Mouse (Mus musculus) midbrain, embryonic 11.5 days (tissue): ENCODE results near the gene Pfkfb1. TPM values are rescaled to one million over a fixed set of nuclear protein-coding genes. Genes with fewer than 3 reads are reported as not detected.

Experiments
- ATAC-seq: fragments of 200-750 bp; cut with Nextera tagmentation; 2 replicates; pipeline ENCODE4 v1.8.0; 2017; ENCODE audit warnings: moderate TSS enrichment, moderate library complexity; ENCODE audit not compliant: low FRiP score
- DNase-seq: peaks from one replicate; pipeline ENCODE4 v3.0.0; 2015; ENCODE audit warnings: low spot score; ENCODE audit errors: missing footprints
- H3K27ac ChIP-seq: fragments of 300-500 bp; sonication (generic); 2 replicates; pipeline ENCODE4 v1.5.1; 2014; ENCODE audit warnings: low read depth, low read length
- H3K27me3 ChIP-seq: fragments of 300-500 bp; sonication (generic); 2 replicates; pipeline ENCODE4 v1.6.1; 2014; ENCODE audit warnings: mild to moderate bottlenecking, low read length, moderate library complexity, mixed read lengths; ENCODE audit not compliant: control insufficient read depth, insufficient read depth
- H3K36me3 ChIP-seq: fragments of 300-500 bp; sonication (generic); 2 replicates; pipeline ENCODE4 v1.6.1; 2014; ENCODE audit warnings: mild to moderate bottlenecking, low read length, moderate library complexity, mixed read lengths; ENCODE audit not compliant: control insufficient read depth, insufficient read depth
- H3K4me1 ChIP-seq: fragments of 300-500 bp; sonication (generic); 2 replicates; pipeline ENCODE4 v1.6.1; 2014; ENCODE audit warnings: low read length; ENCODE audit not compliant: control insufficient read depth, insufficient read depth
- H3K4me2 ChIP-seq: fragments of 300-500 bp; sonication (generic); 2 replicates; pipeline ENCODE4 v1.6.1; 2014; ENCODE audit warnings: mild to moderate bottlenecking, moderate library complexity
- H3K4me3 ChIP-seq: fragments of 300-500 bp; sonication (generic); 2 replicates; pipeline ENCODE4 v1.5.1; 2014; ENCODE audit warnings: low read depth, low read length
- H3K9ac ChIP-seq: fragments of 300-500 bp; sonication (generic); 2 replicates; pipeline ENCODE4 v1.6.1; 2014; ENCODE audit warnings: low read length
- H3K9me3 ChIP-seq: fragments of 300-500 bp; sonication (generic); 2 replicates; pipeline ENCODE4 v1.6.1; 2016; ENCODE audit warnings: low read length; ENCODE audit not compliant: control insufficient read depth
- whole genome bisulfite sequencing: fragments of 180-500 bp; shearing (Covaris S2); extraction: QIAGEN DNeasy Blood & Tissue Kit; methylation state at CpG from one replicate; pipeline ENCODE4 v1.1.7; 2014; 5-methylcytosine and 5-hydroxymethylcytosine counted together
- polyA plus RNA-seq: library from polyadenylated mRNA; unstranded; fragments of >200 nt; fragmentation: Nextera tagmentation; extraction: Ambion mirVana; gene quantifications from 2 replicates; pipeline ENCODE4 v1.2.1, GENCODE M21; 2014

Pfkfb1 gene
- polyA plus RNA-seq, result 6.4 and 6.6 TPM in 2 replicates

- H3K9ac ChIP-seq, result peak within 1 kb of the TSS; percentile 56
- peak within 1 kb of the TSS; percentile 45 for H3K4me3 ChIP-seq
- no peaks in the 10 kb centered on the region for H3K4me1 ChIP-seq
These were observed at the start of gene Pfkfb1 for GRCm38 (mm10) chrX:150588023-150588764. Gene Pfkfb1, plus strand, starts transcription at chrX:150588229.

GRCm38 (mm10) chrX:150540111-150540510 lies 47.9 kb upstream of the Pfkfb1 start:
- 90% methylated on average over 2 of the region's 2 CpGs for WGBS
- no peak overlapping the region for H3K9ac ChIP-seq
- H3K4me3 ChIP-seq, result no peak overlapping the region
- no peaks in the 10 kb centered on the region for H3K9me3 ChIP-seq
- no peaks in the 10 kb centered on the region for H3K27me3 ChIP-seq
- no peaks in the 10 kb centered on the region for H3K36me3 ChIP-seq
- H3K4me2 ChIP-seq, result no peak overlapping the region
- no peak for ATAC-seq
- no peak for DNase-seq
- H3K4me1 ChIP-seq, result no peaks in the 10 kb centered on the region
- H3K27ac ChIP-seq, result no peak overlapping the region

More at GRCm38 (mm10) chrX:150588023-150588764, at the start of gene Pfkfb1:
- peak; percentile 92 for DNase-seq
- H3K27me3 ChIP-seq, result no peaks in the 10 kb centered on the region
- ATAC-seq, result peak; percentile 93
- H3K4me2 ChIP-seq, result peak within 1 kb of the TSS; percentile 48
- 17% methylated on average over 35 of the region's 35 CpGs for WGBS
- H3K9me3 ChIP-seq, result no peaks in the 10 kb centered on the region
- peak within 1 kb of the TSS; percentile 54 for H3K27ac ChIP-seq
- peaks cover 5% of the 10 kb centered on the region; the same call in 1 of the 2 replicates for H3K36me3 ChIP-seq

- Histone ChIP-seq H3K4me1 (no peaks in the 10 kb centered on the region), H3K9ac (no peak overlapping the region), H3K4me3 (no peak overlapping the region), H3K9me3 (no peaks in the 10 kb centered on the region), H3K36me3 (no peaks in the 10 kb centered on the region), H3K27ac (no peak overlapping the region), H3K27me3 (no peaks in the 10 kb centered on the region), H3K4me2 (no peak overlapping the region)
- DNase-seq (no peak), ATAC-seq (no peak)
These were observed 46.3 kb upstream of the Pfkfb1 start for GRCm38 (mm10) chrX:150541684-150542083.

GRCm38 (mm10) chrX:150547239-150547638 lies 40.8 kb upstream of the Pfkfb1 start, which contains the start of gene Alas2:
Gene Alas2, plus strand, starts transcription at chrX:150547375.
- Histone ChIP-seq H3K4me1 (no peaks in the 10 kb centered on the region), H3K4me2 (no peak within 1 kb of the TSS), H3K4me3 (no peak within 1 kb of the TSS), H3K27me3 (no peaks in the 10 kb centered on the region), H3K27ac (no peak within 1 kb of the TSS), H3K36me3 (no peaks in the 10 kb centered on the region), H3K9ac (no peak within 1 kb of the TSS), H3K9me3 (no peaks in the 10 kb centered on the region)
- ATAC-seq (no peak), DNase-seq (no peak)
- WGBS, result 56% methylated on average over 5 of the region's 5 CpGs

GRCm38 (mm10) chrX:150549639-150550038 lies 38.4 kb upstream of the Pfkfb1 start:
- 92% methylated on average over 3 of the region's 3 CpGs for WGBS
- Histone ChIP-seq H3K36me3 (no peaks in the 10 kb centered on the region), H3K27me3 (0 out of 2 replicates have a peak, but pooled peaks cover 2% of the 10 kb centered on the region), H3K4me2 (no peak overlapping the region), H3K9me3 (no peaks in the 10 kb centered on the region), H3K4me1 (no peaks in the 10 kb centered on the region), H3K27ac (no peak overlapping the region), H3K4me3 (no peak overlapping the region), H3K9ac (no peak overlapping the region)
- DNase-seq, result no peak
- no peak for ATAC-seq

GRCm38 (mm10) chrX:150551986-150552385 lies 36.0 kb upstream of the Pfkfb1 start:
- ATAC-seq (no peak), DNase-seq (no peak)
- 90% methylated on average over 2 of the region's 2 CpGs for WGBS
- Histone ChIP-seq H3K4me3 (no peak overlapping the region), H3K27ac (no peak overlapping the region), H3K9ac (no peak overlapping the region), H3K27me3 (0 out of 2 replicates have a peak, but pooled peaks cover 2% of the 10 kb centered on the region), H3K4me2 (no peak overlapping the region), H3K36me3 (no peaks in the 10 kb centered on the region), H3K4me1 (no peaks in the 10 kb centered on the region), H3K9me3 (no peaks in the 10 kb centered on the region)

- no peaks in the 10 kb centered on the region for H3K36me3 ChIP-seq
- no peak overlapping the region for H3K27ac ChIP-seq
- 0 out of 2 replicates have a peak, but pooled peaks cover 2% of the 10 kb centered on the region for H3K27me3 ChIP-seq
- H3K9ac ChIP-seq, result no peak overlapping the region
- no peaks in the 10 kb centered on the region for H3K4me1 ChIP-seq
- H3K4me3 ChIP-seq, result no peak overlapping the region
- H3K9me3 ChIP-seq, result no peaks in the 10 kb centered on the region
- 82% methylated on average over 3 of the region's 3 CpGs for WGBS
- H3K4me2 ChIP-seq, result no peak overlapping the region
- ATAC-seq (no peak), DNase-seq (no peak)
These were observed 34.0 kb upstream of the Pfkfb1 start for GRCm38 (mm10) chrX:150554032-150554431.

- no peak overlapping the region for H3K4me2 ChIP-seq
- no peaks in the 10 kb centered on the region for H3K27me3 ChIP-seq
- no peaks in the 10 kb centered on the region for H3K36me3 ChIP-seq
- ATAC-seq (no peak), DNase-seq (no peak)
- H3K9ac ChIP-seq, result no peak overlapping the region
- H3K9me3 ChIP-seq, result no peaks in the 10 kb centered on the region
- H3K4me3 ChIP-seq, result no peak overlapping the region
- no peak overlapping the region for H3K27ac ChIP-seq
- no peaks in the 10 kb centered on the region for H3K4me1 ChIP-seq
- 93% methylated on average over 12 of the region's 12 CpGs for WGBS
These were observed 23.2 kb upstream of the Pfkfb1 start for GRCm38 (mm10) chrX:150564644-150565357.

GRCm38 (mm10) chrX:150581921-150582320 lies 6.1 kb upstream of the Pfkfb1 start:
- no peaks in the 10 kb centered on the region for H3K4me1 ChIP-seq
- no peak overlapping the region for H3K9ac ChIP-seq
- H3K27ac ChIP-seq, result no peak overlapping the region
- H3K36me3 ChIP-seq, result peaks cover 10% of the 10 kb centered on the region; the same call in 1 of the 2 replicates
- H3K4me2 ChIP-seq, result no peak overlapping the region
- ATAC-seq (no peak), DNase-seq (no peak)
- no peaks in the 10 kb centered on the region for H3K9me3 ChIP-seq
- H3K27me3 ChIP-seq, result no peaks in the 10 kb centered on the region
- no peak overlapping the region for H3K4me3 ChIP-seq
